Mouse (Mus musculus) embryonic facial prominence, embryonic 12.5 days (tissue): ENCODE data around the gene Trim59. TPM values are rescaled to one million over a fixed set of nuclear protein-coding genes. Genes with fewer than 3 reads are reported as not detected.
"Not testable (repeated sequence)": the region's sequence is repeated elsewhere in the genome, so short reads cannot be mapped to it uniquely, and the experiment has no call there.

Source experiments
- ATAC-seq: fragments of 200-750 bp; cut with Nextera tagmentation; 2 replicates; pipeline ENCODE4 v1.8.0; 2017; ENCODE audit not compliant: insufficient number of reproducible peaks, insufficient read depth, low FRiP score, low TSS enrichment
- H3K27ac ChIP-seq: fragments of 300-500 bp; sonication (generic); 2 replicates; pipeline ENCODE4 v1.5.1; 2016; ENCODE audit warnings: mild to moderate bottlenecking
- H3K27me3 ChIP-seq: fragments of 300-500 bp; sonication (generic); 2 replicates; pipeline ENCODE4 v1.6.1; 2016; ENCODE audit warnings: mild to moderate bottlenecking, moderate library complexity
- H3K36me3 ChIP-seq: fragments of 300-500 bp; sonication (generic); 2 replicates; pipeline ENCODE4 v1.6.1; 2016; ENCODE audit warnings: mild to moderate bottlenecking
- H3K4me1 ChIP-seq: fragments of 300-500 bp; sonication (generic); 2 replicates; pipeline ENCODE4 v1.6.1; 2016
- H3K4me2 ChIP-seq: fragments of 300-500 bp; sonication (generic); replicated peaks from 2 replicates; pipeline ENCODE4 v1.6.1; 2016; ENCODE audit warnings: mild to moderate bottlenecking, moderate library complexity
- H3K4me3 ChIP-seq: fragments of 300-500 bp; sonication (generic); 2 replicates; pipeline ENCODE4 v1.5.1; 2016; ENCODE audit warnings: mild to moderate bottlenecking
- H3K9ac ChIP-seq: fragments of 300-500 bp; sonication (generic); 2 replicates; pipeline ENCODE4 v1.6.1; 2016; ENCODE audit warnings: mild to moderate bottlenecking, moderate library complexity
- H3K9me3 ChIP-seq: fragments of 300-500 bp; sonication (generic); 2 replicates; pipeline ENCODE4 v1.6.1; 2016; ENCODE audit warnings: mild to moderate bottlenecking, moderate library complexity
- WGBS: fragments of 180-500 bp; shearing (Covaris S2); methylation state at CpG from one replicate; pipeline ENCODE4 v1.1.7; 2016; 5-methylcytosine and 5-hydroxymethylcytosine counted together
- polyA plus RNA-seq: library from polyadenylated mRNA; unstranded; fragments of >200 nt; fragmentation: Nextera tagmentation; extraction: Ambion mirVana; gene quantifications from 2 replicates; pipeline ENCODE4 v1.2.1, GENCODE M21; 2016

Gene Trim59
- polyA plus RNA-seq, 1 experiment from 2014 or later, result 165 TPM

DNA sequence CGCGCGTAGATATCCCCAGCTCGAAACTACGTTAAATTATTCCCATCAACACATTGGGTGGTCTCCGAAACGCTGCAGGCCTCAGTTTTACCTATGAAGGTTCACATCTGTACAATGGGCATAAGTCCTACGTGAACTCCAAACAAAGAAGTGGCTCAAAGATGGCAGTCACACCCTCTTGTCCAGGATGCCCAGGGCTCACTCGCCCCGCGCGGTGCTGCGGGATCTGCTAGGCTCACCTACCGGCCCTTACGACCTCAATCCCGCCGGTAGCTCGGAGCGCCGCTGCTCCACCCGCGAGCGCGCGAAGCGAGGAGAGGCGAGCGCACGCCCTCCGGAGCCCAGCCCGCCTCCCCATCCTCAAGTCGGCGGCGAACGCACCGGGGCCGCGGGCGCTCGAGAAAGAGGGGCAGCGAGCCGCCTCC, 376 bp downstream of the Trim59 start:
- peak overlapping the region; percentile 68 for H3K4me2 ChIP-seq
- H3K4me3 ChIP-seq, result peak overlapping the region; percentile 89
- peaks cover 11% of the 10 kb centered on the region for H3K4me1 ChIP-seq
- H3K9me3 ChIP-seq, result no peaks in the 10 kb centered on the region
- peak; percentile 44 for ATAC-seq
- peaks cover 4% of the 10 kb centered on the region for H3K36me3 ChIP-seq
- H3K27ac ChIP-seq, result peak overlapping the region; percentile 96
- no peaks in the 10 kb centered on the region for H3K27me3 ChIP-seq
- under 1% methylated on average over 42 of the region's 42 CpGs for WGBS
- H3K9ac ChIP-seq, result peak overlapping the region; percentile 96

DNA sequence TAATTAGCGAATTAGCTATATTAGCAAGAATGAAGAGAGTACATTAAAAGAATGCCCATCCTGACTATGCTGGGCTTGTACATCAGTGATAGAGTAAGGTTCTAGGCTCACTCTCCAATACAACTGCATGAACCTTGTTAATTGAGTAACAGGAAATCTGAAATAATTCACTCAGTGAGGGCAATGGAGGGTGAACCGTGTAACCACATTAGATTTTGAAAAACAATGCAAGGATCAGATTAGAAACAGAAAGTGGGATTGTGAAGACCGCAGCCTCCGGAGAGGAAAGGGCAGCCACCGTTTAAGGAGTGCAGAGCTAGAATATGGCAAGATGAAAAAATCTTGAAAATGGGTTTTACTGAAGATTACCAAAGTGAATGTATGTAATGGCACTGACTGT, 3.3 kb downstream of the Trim59 start:
- Histone ChIP-seq H3K9me3 (no peaks in the 10 kb centered on the region), H3K27me3 (no peaks in the 10 kb centered on the region), H3K36me3 (peaks cover 13% of the 10 kb centered on the region), H3K4me1 (peaks cover 11% of the 10 kb centered on the region), H3K27ac (no peak overlapping the region), H3K9ac (no peak overlapping the region), H3K4me3 (peak overlapping the region; percentile 15; the same call in 1 of the 2 replicates), H3K4me2 (peak overlapping the region; percentile 32)
- ATAC-seq, result no peak
- WGBS, result 60% methylated on average over 5 of the region's 5 CpGs

DNA sequence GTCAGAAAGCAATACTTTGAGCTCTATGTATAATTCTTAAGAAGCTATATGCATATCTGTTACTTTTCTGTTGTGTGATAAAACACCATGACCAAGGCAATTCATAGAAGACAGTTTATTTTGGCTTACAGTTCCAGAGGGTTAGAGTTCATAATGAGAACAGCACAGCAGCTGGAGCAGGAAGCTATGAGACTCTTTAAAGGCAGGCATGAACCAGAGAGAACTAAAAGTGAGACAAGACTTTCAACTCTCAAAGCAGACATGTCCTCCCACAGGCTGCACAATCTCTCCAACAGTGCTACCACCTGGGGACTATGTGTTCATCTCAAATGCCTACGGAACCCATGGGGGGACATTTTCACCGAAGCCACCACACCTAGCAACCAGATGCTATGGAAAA, 4.5 kb downstream of the Trim59 start:
- Histone ChIP-seq H3K27me3 (no peaks in the 10 kb centered on the region), H3K4me1 (peaks cover 7% of the 10 kb centered on the region; the same call in 1 of the 2 replicates), H3K4me3 (no peak overlapping the region), H3K36me3 (peaks cover 21% of the 10 kb centered on the region), H3K9ac (no peak overlapping the region), H3K27ac (no peak overlapping the region), H3K9me3 (no peaks in the 10 kb centered on the region), H3K4me2 (no peak overlapping the region)
- no peak for ATAC-seq
- 90% methylated on average over 2 of the region's 2 CpGs for WGBS

DNA sequence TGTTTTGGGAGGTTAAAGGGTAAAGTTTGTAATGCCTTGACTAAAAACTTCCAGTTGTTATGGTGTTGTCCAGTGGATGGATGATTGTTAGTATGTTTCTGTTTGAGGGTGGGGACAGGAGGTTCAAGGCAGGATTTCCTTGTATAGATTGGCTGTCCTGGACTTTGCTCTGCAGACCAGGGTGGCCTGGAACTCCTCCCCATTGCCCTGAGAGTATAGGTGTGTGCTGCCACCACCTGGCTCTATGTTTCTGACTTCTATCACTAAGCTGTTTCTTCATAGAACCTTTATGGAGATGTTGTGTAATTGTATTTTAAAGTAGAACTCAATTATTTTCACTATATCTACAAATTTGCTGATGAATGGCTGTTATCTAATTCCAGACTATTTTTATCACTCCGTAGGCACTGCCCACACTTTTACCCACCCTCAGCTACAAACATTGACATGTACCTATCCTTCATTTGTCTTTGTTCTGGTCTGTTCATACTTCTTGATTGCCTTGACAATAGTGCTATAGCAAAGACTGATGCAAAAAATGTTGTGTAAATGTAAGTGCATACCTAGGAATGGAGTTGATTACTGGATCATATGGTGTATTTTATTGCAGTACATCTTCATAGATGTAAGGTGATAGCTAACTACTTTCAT, 18.3 kb downstream of the Trim59 start:
- no peak overlapping the region for H3K27ac ChIP-seq
- WGBS, result 93% methylated on average over 1 of the region's 1 CpGs
- no peaks in the 10 kb centered on the region for H3K9me3 ChIP-seq
- no peaks in the 10 kb centered on the region for H3K4me1 ChIP-seq
- H3K27me3 ChIP-seq, result no peaks in the 10 kb centered on the region
- H3K4me2 ChIP-seq, result no peak overlapping the region
- no peak for ATAC-seq
- H3K36me3 ChIP-seq, result peaks cover 56% of the 10 kb centered on the region
- no peak overlapping the region for H3K9ac ChIP-seq
- H3K4me3 ChIP-seq, result no peak overlapping the region

DNA sequence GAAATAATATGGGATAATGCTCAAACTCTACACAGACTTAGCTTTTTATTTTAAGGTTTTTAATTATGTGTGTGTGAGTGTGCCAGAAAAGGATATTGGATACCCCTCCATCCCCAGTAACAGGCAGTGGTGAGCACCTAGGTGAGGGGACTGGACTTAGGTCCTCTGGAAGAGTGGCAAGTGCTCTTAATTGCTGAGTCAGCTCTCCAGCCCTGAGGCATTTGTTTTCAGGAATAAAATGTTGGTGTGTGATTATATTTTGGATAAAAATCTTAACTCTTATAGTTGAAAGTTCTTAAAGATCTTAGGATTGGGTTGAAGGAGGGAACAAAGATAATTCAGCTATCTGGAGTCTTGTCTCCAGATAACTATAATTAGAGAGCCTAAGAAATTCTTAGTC, 23.8 kb downstream of the Trim59 start:
- Histone ChIP-seq H3K36me3 (peaks cover 51% of the 10 kb centered on the region), H3K9me3 (no peaks in the 10 kb centered on the region), H3K27ac (no peak overlapping the region), H3K4me1 (no peaks in the 10 kb centered on the region), H3K27me3 (no peaks in the 10 kb centered on the region), H3K4me2 (no peak overlapping the region), H3K4me3 (no peak overlapping the region), H3K9ac (no peak overlapping the region)
- no peak for ATAC-seq

DNA sequence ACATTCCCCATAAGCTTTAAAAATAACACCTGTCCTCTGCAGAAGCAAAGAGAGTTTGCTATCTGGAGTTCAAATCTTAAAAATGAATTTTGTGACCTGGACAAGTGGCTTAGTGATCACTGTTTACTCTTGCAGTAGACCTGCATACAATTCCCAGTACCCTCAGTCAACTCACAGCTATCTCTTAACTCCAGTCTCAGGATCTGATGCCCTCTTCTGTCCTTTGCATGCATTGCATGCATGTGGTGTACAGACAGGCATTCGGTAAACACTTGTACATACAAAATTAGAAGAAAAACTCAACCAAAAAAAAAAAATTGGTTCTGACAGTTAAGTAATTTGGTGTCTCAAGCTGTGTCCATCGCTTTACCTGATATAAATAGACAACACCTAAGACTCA, 24.3 kb downstream of the Trim59 start:
- Histone ChIP-seq H3K27me3 (no peaks in the 10 kb centered on the region), H3K9me3 (no peaks in the 10 kb centered on the region), H3K27ac (no peak overlapping the region), H3K36me3 (peaks cover 47% of the 10 kb centered on the region), H3K4me3 (no peak overlapping the region), H3K4me2 (no peak overlapping the region), H3K9ac (no peak overlapping the region), H3K4me1 (no peaks in the 10 kb centered on the region)
- WGBS, result 95% methylated on average over 2 of the region's 2 CpGs
- no peak for ATAC-seq

DNA sequence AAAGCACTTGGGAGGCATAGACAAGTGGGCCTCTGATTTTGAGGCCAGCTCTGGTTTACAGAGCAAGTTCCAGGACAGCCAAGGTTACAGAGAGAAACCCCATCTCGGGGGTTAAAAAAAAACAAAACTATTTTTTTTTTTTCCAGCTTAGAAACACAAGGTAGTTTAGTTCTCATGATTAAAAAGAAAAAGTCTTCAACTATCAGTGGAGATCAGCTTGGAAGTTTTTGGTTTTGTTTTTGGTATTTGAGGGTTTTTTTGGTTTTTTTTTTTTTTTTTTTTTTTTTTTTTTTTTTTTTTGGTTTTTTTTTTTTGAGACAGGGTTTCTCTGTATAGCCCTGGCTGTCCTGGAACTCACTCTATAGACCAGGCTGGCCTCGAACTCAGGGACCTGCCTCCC, 25.9 kb downstream of the Trim59 start:
- H3K4me3 ChIP-seq, H3K4me1 ChIP-seq, ATAC-seq, H3K4me2 ChIP-seq, H3K27ac ChIP-seq, H3K9ac ChIP-seq, H3K27me3 ChIP-seq, H3K9me3 ChIP-seq: not testable (repeated sequence)
- H3K36me3 ChIP-seq, result peaks cover 37% of the 10 kb centered on the region
- 96% methylated on average over 2 of the region's 2 CpGs for WGBS

DNA sequence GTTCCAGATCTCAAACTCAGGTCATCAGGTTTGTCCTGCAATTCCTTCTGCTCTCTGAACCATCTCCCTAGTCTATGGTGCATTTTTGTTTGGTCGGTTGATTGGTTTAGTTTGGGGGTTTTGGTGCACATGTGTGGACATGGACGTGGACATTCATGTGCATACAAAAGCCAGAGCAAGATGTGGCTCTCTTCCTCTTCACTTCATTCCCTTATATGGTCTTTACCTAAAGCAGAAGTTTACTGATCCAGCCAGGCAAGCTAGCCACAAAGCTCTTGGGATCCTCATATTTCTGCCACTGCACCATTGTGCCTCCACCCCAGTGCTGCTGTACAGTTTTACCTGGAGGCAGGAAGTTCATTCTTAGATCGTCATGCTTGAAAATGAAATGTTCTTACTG, 27.4 kb downstream of the Trim59 start:
- Histone ChIP-seq H3K27me3 (no peaks in the 10 kb centered on the region), H3K4me3 (no peak overlapping the region), H3K27ac (no peak overlapping the region), H3K9me3 (no peaks in the 10 kb centered on the region), H3K36me3 (peaks cover 33% of the 10 kb centered on the region), H3K4me2 (no peak overlapping the region), H3K4me1 (no peaks in the 10 kb centered on the region), H3K9ac (no peak overlapping the region)
- WGBS, result 86% methylated on average over 3 of the region's 3 CpGs
- no peak for ATAC-seq

DNA sequence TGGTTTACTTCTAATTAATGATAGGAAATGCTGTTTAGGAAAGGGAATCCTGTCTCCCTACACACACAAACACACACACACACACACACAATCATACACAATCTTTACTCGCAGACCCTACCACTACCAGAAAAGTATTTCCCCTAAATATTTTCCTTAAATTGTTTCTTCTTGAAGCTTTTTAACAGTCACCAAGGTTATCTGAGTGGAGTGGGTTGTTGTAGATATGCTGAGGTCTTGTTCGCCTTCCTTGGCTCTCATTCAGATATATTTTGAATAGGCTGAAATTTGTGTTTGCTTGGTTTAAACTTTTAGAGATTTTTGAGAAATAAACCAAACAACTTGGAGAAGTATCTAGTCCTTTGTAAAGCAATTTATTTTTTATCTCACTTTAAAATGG, 35.7 kb downstream of the Trim59 start:
- WGBS, result 95% methylated on average over 2 of the region's 2 CpGs
- Histone ChIP-seq H3K27ac (no peak overlapping the region), H3K4me1 (peaks cover 9% of the 10 kb centered on the region; the same call in 1 of the 2 replicates), H3K9ac (no peak overlapping the region), H3K4me2 (no peak overlapping the region), H3K27me3 (no peaks in the 10 kb centered on the region), H3K36me3 (peaks cover 3% of the 10 kb centered on the region; the same call in 1 of the 2 replicates), H3K9me3 (no peaks in the 10 kb centered on the region), H3K4me3 (no peak overlapping the region)
- no peak for ATAC-seq

DNA sequence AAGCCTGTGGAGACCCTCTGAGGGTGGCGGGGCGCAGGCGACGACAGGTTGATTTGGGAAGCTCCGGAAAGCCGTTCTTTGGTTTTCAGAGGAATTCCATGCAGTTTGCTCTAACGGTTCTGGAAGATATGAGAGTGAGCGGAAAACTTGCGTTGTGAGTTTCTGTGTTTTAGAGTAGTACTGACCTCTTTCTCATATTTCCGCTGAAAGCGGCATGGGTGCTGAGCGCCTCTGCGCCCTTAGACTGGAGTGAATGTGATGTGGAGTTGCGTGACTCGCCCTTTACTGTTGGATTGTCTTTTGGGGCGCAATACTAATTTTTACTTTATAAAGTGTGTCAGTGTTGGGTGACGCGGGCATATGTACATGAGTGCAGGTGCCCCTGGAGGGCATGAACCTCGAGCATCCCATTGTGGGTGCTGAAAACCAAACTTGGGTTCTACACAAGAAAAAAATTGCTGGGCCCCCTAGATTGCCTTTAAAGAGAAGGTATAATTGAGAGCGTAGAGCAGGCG, 38.3 kb downstream of the Trim59 start:
- H3K4me1 ChIP-seq, result peaks cover 9% of the 10 kb centered on the region; the same call in 1 of the 2 replicates
- peak overlapping the region; percentile 93; the same call in 1 of the 2 replicates for H3K27ac ChIP-seq
- no peaks in the 10 kb centered on the region for H3K9me3 ChIP-seq
- peak overlapping the region; percentile 94 for H3K4me3 ChIP-seq
- H3K4me2 ChIP-seq, result peak overlapping the region; percentile 85
- no peaks in the 10 kb centered on the region for H3K27me3 ChIP-seq
- H3K9ac ChIP-seq, result peak overlapping the region; percentile 94
- no peak for ATAC-seq
- no peaks in the 10 kb centered on the region for H3K36me3 ChIP-seq
- 5% methylated on average over 21 of the region's 21 CpGs for WGBS

DNA sequence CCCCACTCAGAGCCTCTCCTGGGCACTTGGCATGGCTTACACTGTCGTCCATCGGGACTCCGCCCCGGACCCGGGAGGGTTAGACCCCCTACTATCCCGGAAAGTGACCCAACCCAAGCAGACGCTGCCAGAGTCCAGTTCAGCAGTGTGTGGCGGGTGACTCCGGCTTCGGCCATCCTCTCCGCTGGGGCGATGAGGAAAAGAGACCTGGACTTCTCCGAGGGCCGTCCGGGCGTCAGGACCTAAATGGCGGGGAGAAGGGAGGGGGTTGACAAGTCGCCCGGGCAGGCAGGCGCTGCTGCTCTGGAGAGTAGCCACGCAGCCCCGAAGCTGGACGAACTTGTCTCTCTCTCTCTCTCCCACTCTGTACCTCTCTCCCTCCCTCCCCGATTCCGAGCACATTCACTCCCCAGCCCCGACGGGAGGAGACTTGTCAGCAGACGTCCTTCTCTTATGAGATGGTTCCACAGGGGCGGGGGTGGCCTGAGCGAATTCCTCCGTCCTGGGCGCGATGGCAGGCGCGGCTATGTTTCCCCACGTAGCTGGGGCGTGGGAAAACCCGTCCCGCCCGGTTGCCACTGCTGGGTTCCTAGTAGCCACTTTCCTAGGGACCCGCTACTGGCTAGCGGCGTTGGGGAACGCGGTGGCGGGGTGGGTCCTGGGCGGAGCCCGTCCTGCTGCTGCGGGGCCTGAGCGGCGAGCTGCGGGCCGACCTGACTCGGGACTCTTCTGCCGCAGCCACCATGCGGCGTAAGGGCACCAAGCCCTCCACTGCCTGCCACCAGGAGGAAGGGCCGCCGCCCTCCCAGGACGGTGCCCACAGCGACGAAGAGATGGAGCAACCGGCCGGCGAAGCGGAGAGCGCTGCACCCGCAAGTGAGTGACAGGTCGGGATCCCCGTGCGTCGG, 39.0 kb downstream of the Trim59 start:
- ATAC-seq, result peak; percentile 74
- H3K9me3 ChIP-seq, result no peaks in the 10 kb centered on the region
- H3K36me3 ChIP-seq, result no peaks in the 10 kb centered on the region
- peak overlapping the region; percentile 94 for H3K4me3 ChIP-seq
- peaks cover 9% of the 10 kb centered on the region; the same call in 1 of the 2 replicates for H3K4me1 ChIP-seq
- H3K27ac ChIP-seq, result peak overlapping the region; percentile 93
- peak overlapping the region; percentile 85 for H3K4me2 ChIP-seq
- WGBS, result under 1% methylated on average over 71 of the region's 72 CpGs
- H3K9ac ChIP-seq, result peak overlapping the region; percentile 94
- no peaks in the 10 kb centered on the region for H3K27me3 ChIP-seq
